Mouse (Mus musculus): Measurements from ENCODE around the gene Zfyve27. TPM values are rescaled to one million over a fixed set of nuclear protein-coding genes. Genes with fewer than 3 reads are reported as not detected.

Zfyve27 gene
- polyA plus RNA-seq, 1 experiment from 2014 or later, result 65.1 TPM

DNA sequence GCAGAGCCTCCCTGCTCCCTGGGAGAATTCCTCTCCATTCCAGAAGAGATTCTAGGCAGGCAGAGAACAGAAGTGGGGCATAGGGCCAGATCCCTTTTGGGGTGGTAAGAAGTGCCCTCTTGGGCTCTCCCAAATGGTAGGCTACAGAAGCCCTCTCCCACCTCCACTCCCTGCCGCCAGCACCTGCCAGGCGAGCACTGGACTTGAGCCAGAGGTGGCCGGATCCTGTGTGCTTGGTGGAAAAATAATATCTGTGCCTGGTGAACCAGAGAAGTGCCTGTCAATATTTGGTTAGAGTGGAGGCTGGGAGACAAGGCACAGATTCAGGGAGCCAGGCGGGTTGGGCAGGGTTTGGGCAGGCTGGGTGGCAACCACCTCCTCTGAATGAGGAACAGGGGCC is 32.6 kb downstream of the Zfyve27 start:
- H3K9ac ChIP-seq, result no peak overlapping the region
- H3K36me3 ChIP-seq, result peaks cover 25% of the 10 kb centered on the region
- peaks cover 19% of the 10 kb centered on the region for H3K4me1 ChIP-seq (replicated peaks)
- H3K9me3 ChIP-seq, result no peaks in the 10 kb centered on the region
- 83% methylated on average over 4 of the region's 4 CpGs for WGBS
- H3K27ac ChIP-seq (replicated peaks), result no peak overlapping the region
- no peak overlapping the region for H3K4me3 ChIP-seq
- ATAC-seq (ENCODE audit: low read depth), result no peak
- H3K4me2 ChIP-seq, result no peak overlapping the region
- peaks cover 36% of the 10 kb centered on the region for H3K27me3 ChIP-seq

DNA sequence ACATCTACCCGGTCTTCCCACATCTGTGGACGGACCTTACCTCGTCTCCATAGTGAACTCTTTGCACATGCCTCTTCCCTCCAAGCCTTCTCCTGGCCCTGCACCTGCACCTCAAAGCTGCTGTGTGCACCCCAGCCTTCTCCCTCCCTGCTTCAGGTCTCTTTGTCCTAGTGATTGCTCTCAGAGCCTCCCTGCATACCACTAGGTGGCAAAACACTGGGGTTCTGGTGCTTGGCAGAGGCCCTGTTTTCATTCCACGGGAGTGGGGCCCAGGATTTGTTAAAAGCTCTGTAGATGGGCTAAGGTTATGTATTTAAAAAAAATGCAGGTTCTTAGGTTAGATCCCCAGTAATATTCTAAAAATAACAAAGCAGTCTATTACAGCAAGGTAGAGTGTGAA is 33.3 kb downstream of the Zfyve27 start:
- no peak overlapping the region for H3K9ac ChIP-seq
- H3K9me3 ChIP-seq, result no peaks in the 10 kb centered on the region
- no peak for ATAC-seq (ENCODE audit: low read depth)
- no peak overlapping the region for H3K4me3 ChIP-seq
- peaks cover 42% of the 10 kb centered on the region for H3K27me3 ChIP-seq
- H3K4me2 ChIP-seq, result no peak overlapping the region
- H3K36me3 ChIP-seq, result peaks cover 18% of the 10 kb centered on the region
- WGBS, result 64% methylated on average over 4 of the region's 4 CpGs
- peaks cover 26% of the 10 kb centered on the region for H3K4me1 ChIP-seq (replicated peaks)
- H3K27ac ChIP-seq (replicated peaks), result 0 out of 2 replicates have a peak overlapping the region, but pooled peaks have one; percentile 13

DNA sequence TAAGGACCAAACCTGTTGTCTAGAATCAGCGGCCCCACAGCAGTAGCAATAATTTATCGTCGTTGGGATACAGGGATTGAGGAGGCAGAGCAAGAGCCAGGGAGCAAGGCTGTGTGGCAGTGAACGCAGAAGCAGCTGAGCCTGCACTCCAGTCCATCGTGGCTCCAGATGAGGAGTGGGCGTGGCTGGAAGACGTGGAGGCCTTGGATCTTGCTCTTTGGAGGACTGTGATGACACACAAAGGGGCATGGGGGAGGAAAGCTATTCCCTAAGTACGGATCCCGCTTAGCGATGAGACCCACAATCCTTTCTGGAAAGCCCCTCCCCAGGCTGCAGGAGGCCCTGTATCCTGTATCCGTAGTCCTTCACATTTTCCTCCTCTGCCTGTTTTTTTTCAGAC is 34.3 kb downstream of the Zfyve27 start:
- H3K9me3 ChIP-seq, result no peaks in the 10 kb centered on the region
- no peak overlapping the region for H3K4me3 ChIP-seq
- 47% methylated on average over 11 of the region's 11 CpGs for WGBS
- H3K36me3 ChIP-seq, result peaks cover 9% of the 10 kb centered on the region
- H3K27me3 ChIP-seq, result peaks cover 52% of the 10 kb centered on the region
- no peak overlapping the region for H3K9ac ChIP-seq
- no peak overlapping the region for H3K27ac ChIP-seq (replicated peaks)
- peaks cover 30% of the 10 kb centered on the region for H3K4me1 ChIP-seq (replicated peaks)
- no peak for ATAC-seq (ENCODE audit: low read depth)
- H3K4me2 ChIP-seq, result no peak overlapping the region

DNA sequence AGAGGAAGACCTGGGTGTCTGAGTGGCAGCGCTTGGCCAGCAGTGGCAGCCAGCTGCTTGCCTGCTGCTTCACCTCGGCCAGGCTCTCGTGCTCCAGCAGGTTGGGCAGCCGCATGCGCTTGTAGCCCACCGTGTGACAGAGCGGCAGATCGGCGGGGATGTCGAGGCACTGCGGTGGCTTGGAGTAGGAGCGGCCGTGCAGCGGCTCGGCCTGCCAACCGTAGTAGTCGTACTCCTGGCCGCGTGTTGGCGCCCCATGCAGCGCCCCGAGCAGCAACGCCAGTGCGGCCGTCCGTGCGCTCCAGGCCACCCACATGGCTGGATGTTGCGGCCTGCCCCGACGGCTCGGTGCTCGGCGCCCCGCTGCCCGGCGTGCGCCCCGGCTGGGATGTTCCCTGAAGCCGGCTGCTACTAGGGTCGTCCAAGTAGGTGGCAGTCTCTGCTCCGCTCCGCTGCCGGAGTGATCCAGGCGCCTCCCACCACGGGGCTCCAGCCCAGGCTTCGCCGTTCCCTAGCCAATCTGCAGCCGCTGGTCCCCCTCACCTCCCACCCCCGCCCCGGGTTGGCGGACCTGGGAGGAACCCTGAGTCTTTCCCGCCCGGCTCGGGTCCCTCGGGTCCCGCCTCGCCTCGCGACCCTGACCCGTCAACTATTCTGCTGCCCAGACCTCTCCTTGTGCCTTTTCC is 38.1 kb downstream of the Zfyve27 start, which contains the start of gene Sfrp5:
Gene Sfrp5 (minus strand): TSS at position 557 of the 686 bp plus-strand sequence.
- peak; percentile 43; the same call in 1 of the 2 replicates for ATAC-seq (ENCODE audit: low read depth)

DNA sequence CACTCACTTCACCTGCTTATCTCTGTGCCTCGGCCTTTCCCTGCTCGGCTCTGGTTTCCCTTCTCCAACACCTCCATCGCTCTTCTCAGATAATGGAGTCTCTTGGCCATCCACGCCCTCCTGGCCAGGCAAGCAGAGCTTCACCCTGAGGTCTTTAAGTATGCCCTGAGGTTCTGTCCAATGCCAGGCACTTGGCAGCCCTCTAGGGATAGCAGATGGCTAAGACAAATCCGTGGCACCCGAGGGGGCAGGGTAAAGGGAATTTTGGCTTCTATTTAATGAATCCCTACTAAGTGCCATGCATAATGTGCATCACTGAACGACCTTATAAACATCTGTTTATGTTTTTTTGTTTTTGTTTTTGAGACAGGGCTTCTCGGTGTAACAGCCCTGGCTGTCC is 38.7 kb downstream of the Zfyve27 start:
- H3K4me3 ChIP-seq, result peak overlapping the region; percentile 34
- peaks cover 62% of the 10 kb centered on the region for H3K27me3 ChIP-seq
- ATAC-seq (ENCODE audit: low read depth), result no peak
- WGBS, result 38% methylated on average over 8 of the region's 8 CpGs
- H3K4me1 ChIP-seq (replicated peaks), result peaks cover 33% of the 10 kb centered on the region
- no peaks in the 10 kb centered on the region for H3K36me3 ChIP-seq
- H3K9me3 ChIP-seq, result no peaks in the 10 kb centered on the region
- no peak overlapping the region for H3K9ac ChIP-seq
- peak overlapping the region; percentile 50 for H3K4me2 ChIP-seq
- no peak overlapping the region for H3K27ac ChIP-seq (replicated peaks)

More for the DNA sequence above, 38.1 kb downstream of the Zfyve27 start, which contains the start of gene Sfrp5:
- Histone ChIP-seq H3K4me2 (peak within 1 kb of the TSS; percentile 50), H3K9me3 (no peaks in the 10 kb centered on the region), H3K9ac (peak within 1 kb of the TSS; percentile 50), H3K36me3 (no peaks in the 10 kb centered on the region), H3K27me3 (peaks cover 62% of the 10 kb centered on the region), H3K27ac (replicated peaks) (no peak within 1 kb of the TSS), H3K4me3 (peak within 1 kb of the TSS; percentile 34), H3K4me1 (replicated peaks) (peaks cover 33% of the 10 kb centered on the region)
- under 1% methylated on average over 60 of the region's 60 CpGs for WGBS

DNA sequence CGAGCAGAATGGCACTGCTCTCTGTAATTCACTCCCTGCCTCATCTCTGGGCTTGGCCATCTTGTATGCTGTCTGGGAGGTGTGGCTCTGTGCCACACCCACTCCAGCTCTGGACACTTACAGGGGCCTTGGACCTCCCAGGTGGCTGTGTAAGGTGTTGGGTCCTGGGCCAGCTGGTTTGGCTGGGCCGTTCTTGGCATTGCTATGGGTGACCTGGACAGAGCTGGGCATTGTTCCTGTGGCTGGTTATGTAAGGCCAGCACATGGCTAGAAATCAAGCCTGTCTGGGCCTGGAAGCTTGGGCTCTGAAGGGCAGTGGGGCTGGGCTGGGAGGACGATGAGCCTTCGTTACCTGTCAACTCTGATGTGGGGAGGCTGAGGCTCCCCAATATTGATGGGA is 40.6 kb downstream of the Zfyve27 start:
- 76% methylated on average over 4 of the region's 4 CpGs for WGBS
- no peak overlapping the region for H3K4me3 ChIP-seq
- H3K9me3 ChIP-seq, result no peaks in the 10 kb centered on the region
- H3K27ac ChIP-seq (replicated peaks), result peak overlapping the region; percentile 39
- H3K4me2 ChIP-seq, result no peak overlapping the region
- H3K36me3 ChIP-seq, result no peaks in the 10 kb centered on the region
- no peak for ATAC-seq (ENCODE audit: low read depth)
- peaks cover 35% of the 10 kb centered on the region for H3K4me1 ChIP-seq (replicated peaks)
- no peak overlapping the region for H3K9ac ChIP-seq
- H3K27me3 ChIP-seq, result peaks cover 47% of the 10 kb centered on the region

DNA sequence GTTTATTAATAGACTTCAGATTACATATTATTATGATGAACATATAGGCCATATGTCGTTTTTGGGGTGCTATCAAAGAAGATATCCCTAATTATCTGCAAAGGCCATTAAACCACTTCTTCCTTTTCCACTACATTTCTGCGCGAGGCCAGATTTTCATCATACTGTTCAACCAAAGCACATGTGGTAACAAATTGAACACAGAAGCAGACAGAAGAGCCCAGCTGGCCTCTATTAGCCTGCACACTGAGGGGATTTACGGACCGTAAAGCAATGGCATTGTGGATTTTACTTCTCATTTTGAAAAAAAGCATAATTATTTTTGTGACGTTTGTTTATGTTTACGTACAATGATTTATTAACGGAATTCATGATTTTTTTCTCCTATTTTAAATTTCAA is 41.5 kb downstream of the Zfyve27 start:
- Histone ChIP-seq H3K9me3 (no peaks in the 10 kb centered on the region), H3K9ac (no peak overlapping the region), H3K27me3 (peaks cover 38% of the 10 kb centered on the region), H3K27ac (replicated peaks) (no peak overlapping the region), H3K4me2 (no peak overlapping the region), H3K4me1 (replicated peaks) (peaks cover 35% of the 10 kb centered on the region), H3K36me3 (no peaks in the 10 kb centered on the region), H3K4me3 (no peak overlapping the region)
- ATAC-seq (ENCODE audit: low read depth), result no peak
- WGBS, result 58% methylated on average over 8 of the region's 8 CpGs

DNA sequence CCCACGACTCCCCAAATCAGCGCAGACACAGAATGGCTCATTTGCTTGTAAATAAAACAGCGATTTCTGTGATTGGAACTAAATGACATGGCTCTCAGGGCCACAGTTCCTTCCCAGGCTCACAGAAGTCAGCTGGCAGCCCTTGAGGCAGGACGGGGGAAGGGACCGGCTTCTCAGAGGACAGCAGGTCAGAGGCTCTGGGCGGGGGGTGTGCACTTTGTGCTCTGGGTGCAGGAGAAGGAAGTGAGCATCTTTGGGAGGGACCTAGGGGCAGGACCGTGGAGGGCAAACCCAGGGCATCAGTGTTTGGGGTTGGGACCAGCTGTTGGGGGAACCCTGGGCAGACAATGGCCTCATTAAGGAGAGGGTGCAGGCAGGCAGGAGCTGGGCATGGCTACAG is 45.7 kb downstream of the Zfyve27 start:
- Histone ChIP-seq H3K27me3 (no peaks in the 10 kb centered on the region), H3K4me1 (replicated peaks) (peaks cover 17% of the 10 kb centered on the region), H3K36me3 (no peaks in the 10 kb centered on the region), H3K9me3 (no peaks in the 10 kb centered on the region), H3K4me2 (no peak overlapping the region), H3K27ac (replicated peaks) (no peak overlapping the region), H3K9ac (no peak overlapping the region), H3K4me3 (no peak overlapping the region)
- ATAC-seq (ENCODE audit: low read depth), result peak; percentile 28; the same call in 1 of the 2 replicates
- 54% methylated on average over 7 of the region's 7 CpGs for WGBS

DNA sequence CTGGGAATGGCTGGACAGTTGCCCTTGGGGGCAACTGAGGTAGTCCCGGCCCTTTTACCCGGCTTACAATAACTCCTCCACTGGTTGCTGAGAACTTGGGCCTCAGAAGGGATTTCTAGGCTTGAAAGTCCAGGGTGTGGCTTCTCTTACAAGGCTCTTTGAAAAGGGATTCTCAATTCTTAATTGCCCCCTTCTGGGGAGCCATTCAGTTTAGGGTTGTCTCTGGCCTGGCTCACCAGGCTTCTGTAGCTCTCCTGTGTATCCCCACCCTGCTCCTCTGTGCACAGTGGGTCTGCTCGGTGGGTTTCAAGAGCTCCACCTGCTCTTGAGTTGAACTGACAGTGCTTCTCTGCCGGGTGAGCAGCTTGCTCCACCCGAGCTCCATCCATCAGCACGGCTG is 46.2 kb downstream of the Zfyve27 start:
- no peak overlapping the region for H3K4me2 ChIP-seq
- H3K9ac ChIP-seq, result no peak overlapping the region
- no peaks in the 10 kb centered on the region for H3K9me3 ChIP-seq
- no peaks in the 10 kb centered on the region for H3K27me3 ChIP-seq
- H3K36me3 ChIP-seq, result no peaks in the 10 kb centered on the region
- peaks cover 12% of the 10 kb centered on the region for H3K4me1 ChIP-seq (replicated peaks)
- H3K4me3 ChIP-seq, result no peak overlapping the region
- ATAC-seq (ENCODE audit: low read depth), result no peak; the same call in 1 of the 2 replicates
- no peak overlapping the region for H3K27ac ChIP-seq (replicated peaks)
- WGBS, result 59% methylated on average over 6 of the region's 6 CpGs

DNA sequence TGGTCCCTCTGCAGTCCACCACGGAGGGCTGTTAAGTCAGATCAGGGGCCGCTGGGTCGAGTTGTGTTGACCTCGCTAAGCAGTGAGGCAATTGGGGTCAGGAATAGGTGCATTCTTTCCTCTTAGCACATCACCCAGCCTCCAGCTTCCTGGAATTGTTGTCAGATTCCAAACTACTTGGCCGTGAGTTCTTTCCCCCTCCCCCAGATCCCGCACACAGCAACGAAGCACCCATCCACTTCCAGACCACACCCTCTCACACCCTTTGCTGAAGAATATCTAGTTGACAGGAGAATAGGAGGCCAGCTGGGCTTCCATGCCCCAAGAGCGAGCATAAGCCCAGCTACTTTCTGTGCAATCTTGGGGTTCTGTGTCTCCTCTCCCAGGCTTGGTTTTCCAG is 48.2 kb downstream of the Zfyve27 start:
- H3K9ac ChIP-seq, result no peak overlapping the region
- no peaks in the 10 kb centered on the region for H3K36me3 ChIP-seq
- no peak overlapping the region for H3K27ac ChIP-seq (replicated peaks)
- H3K9me3 ChIP-seq, result no peaks in the 10 kb centered on the region
- no peak overlapping the region for H3K4me2 ChIP-seq
- H3K27me3 ChIP-seq, result no peaks in the 10 kb centered on the region
- no peak for ATAC-seq (ENCODE audit: low read depth)
- WGBS, result 45% methylated on average over 8 of the region's 8 CpGs
- peaks cover 15% of the 10 kb centered on the region for H3K4me1 ChIP-seq (replicated peaks)
- no peak overlapping the region for H3K4me3 ChIP-seq

DNA sequence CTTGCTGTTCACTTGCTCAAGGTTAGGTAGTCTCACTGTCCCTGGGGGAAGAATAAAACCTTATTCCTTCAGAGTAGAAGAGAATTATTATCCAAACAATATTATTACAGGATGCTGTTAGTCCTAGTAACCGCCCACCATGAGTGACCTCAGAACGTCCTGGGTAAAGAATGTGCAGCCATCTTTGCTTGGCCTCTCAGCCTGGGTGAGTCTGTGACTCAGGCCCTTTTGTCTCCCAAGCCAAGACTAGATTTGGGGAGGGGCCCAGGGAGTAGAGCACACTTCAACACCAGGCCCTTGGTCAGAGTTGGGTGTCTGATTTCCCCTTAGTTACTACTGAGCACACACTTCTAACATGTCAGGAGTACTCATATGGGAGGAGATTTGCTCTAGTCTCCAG is 50.9 kb downstream of the Zfyve27 start:
- no peak overlapping the region for H3K9ac ChIP-seq
- no peaks in the 10 kb centered on the region for H3K36me3 ChIP-seq
- no peak for ATAC-seq (ENCODE audit: low read depth)
- no peak overlapping the region for H3K4me2 ChIP-seq
- H3K9me3 ChIP-seq, result no peaks in the 10 kb centered on the region
- H3K27ac ChIP-seq (replicated peaks), result no peak overlapping the region
- 78% methylated on average over 2 of the region's 2 CpGs for WGBS
- H3K27me3 ChIP-seq, result no peaks in the 10 kb centered on the region
- H3K4me1 ChIP-seq (replicated peaks), result peaks cover 14% of the 10 kb centered on the region
- no peak overlapping the region for H3K4me3 ChIP-seq

DNA sequence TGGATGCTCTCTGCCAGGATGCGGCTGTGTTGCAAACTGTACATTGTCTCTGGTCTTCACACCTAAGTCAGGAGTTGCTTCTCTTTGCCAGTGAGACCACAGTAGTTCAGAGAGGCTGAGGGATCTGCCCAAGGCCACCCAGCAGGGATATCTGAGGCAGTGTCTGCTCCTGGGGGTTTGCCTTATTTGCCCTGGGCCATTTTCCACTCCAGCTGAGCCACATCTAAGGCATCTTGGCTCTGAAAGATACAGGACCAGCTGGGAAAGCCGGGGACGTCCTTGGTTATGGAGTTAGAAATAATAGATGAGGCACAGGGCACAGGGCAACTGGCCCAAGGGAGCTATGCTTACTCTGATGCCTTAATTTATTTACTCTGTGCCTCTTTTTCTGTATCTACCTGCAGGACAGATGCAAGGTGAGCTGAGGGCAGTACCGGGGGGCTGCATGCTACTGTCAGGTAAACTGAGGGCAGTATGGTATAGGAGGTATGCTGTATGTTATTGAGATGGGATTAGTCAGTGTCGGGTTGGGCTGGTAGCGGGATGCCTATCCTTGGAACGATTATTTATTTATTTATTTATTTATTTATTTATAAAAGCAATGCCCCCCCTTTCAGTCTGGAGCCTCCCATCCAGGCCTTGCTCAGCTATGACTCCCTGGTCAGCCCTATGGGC is 53.1 kb downstream of the Zfyve27 start:
- H3K27me3 ChIP-seq, result no peaks in the 10 kb centered on the region
- H3K4me1 ChIP-seq (replicated peaks), result peaks cover 7% of the 10 kb centered on the region; the same call in 1 of the 2 replicates
- 66% methylated on average over 7 of the region's 7 CpGs for WGBS
- H3K36me3 ChIP-seq, result no peaks in the 10 kb centered on the region
- no peaks in the 10 kb centered on the region for H3K9me3 ChIP-seq
- H3K27ac ChIP-seq (replicated peaks), result no peak overlapping the region
- peak; percentile 45; the same call in 1 of the 2 replicates for ATAC-seq (ENCODE audit: low read depth)
- no peak overlapping the region for H3K4me2 ChIP-seq
- no peak overlapping the region for H3K9ac ChIP-seq
- no peak overlapping the region for H3K4me3 ChIP-seq
